Mouse (Mus musculus): ENCODE results near the gene Acsm4. TPM values are rescaled to one million over a fixed set of nuclear protein-coding genes. Genes with fewer than 3 reads are reported as not detected.

The Acsm4 gene
- polyA plus RNA-seq (2014; fragmentation: Nextera tagmentation; extraction: Ambion mirVana): not detected in 2 replicates

GRCm38 (mm10) chr7:119689726-119690125 is at the start of gene Acsm4:
Gene Acsm4 (plus strand): TSS chr7:119690026.
- H3K9me3 ChIP-seq (ENCODE audit: control insufficient read depth, low read length): no peaks in the 10 kb centered on the region
- 79% methylated on average over 5 of the region's 5 CpGs for WGBS
- no peak within 1 kb of the TSS for H3K27ac ChIP-seq (ENCODE audit: low read depth, low read length)
- no peaks in the 10 kb centered on the region for H3K36me3 ChIP-seq (ENCODE audit: control insufficient read depth, insufficient read depth, low read length)
- H3K9ac ChIP-seq (ENCODE audit: low read depth, low read length): no peak within 1 kb of the TSS
- no peak within 1 kb of the TSS for H3K4me3 ChIP-seq (ENCODE audit: low read length)
- no peak for ATAC-seq (ENCODE audit: low FRiP score, low TSS enrichment)
- no peak within 1 kb of the TSS for H3K4me2 ChIP-seq (replicated peaks; ENCODE audit: low read depth, low read length)
- no peaks in the 10 kb centered on the region for H3K4me1 ChIP-seq (ENCODE audit: control insufficient read depth, insufficient read depth, low read length)
- no peaks in the 10 kb centered on the region for H3K27me3 ChIP-seq (ENCODE audit: control insufficient read depth, insufficient read depth, low read length)

GRCm38 (mm10) chr7:119642307-119642706 is 47.5 kb upstream of the Acsm4 start:
- Histone ChIP-seq H3K9ac (ENCODE audit: low read depth, low read length) (no peak overlapping the region), H3K27me3 (ENCODE audit: control insufficient read depth, insufficient read depth, low read length) (no peaks in the 10 kb centered on the region), H3K4me2 (replicated peaks; ENCODE audit: low read depth, low read length) (no peak overlapping the region), H3K9me3 (ENCODE audit: control insufficient read depth, low read length) (no peaks in the 10 kb centered on the region), H3K4me3 (ENCODE audit: low read length) (no peak overlapping the region), H3K36me3 (ENCODE audit: control insufficient read depth, insufficient read depth, low read length) (no peaks in the 10 kb centered on the region), H3K27ac (ENCODE audit: low read depth, low read length) (no peak overlapping the region), H3K4me1 (ENCODE audit: control insufficient read depth, insufficient read depth, low read length) (no peaks in the 10 kb centered on the region)
- ATAC-seq (ENCODE audit: low FRiP score, low TSS enrichment): no peak
- WGBS: 78% methylated on average over 5 of the region's 5 CpGs

GRCm38 (mm10) chr7:119667893-119668292 is 21.9 kb upstream of the Acsm4 start:
- 88% methylated on average over 3 of the region's 3 CpGs for WGBS
- Histone ChIP-seq H3K36me3 (ENCODE audit: control insufficient read depth, insufficient read depth, low read length) (no peaks in the 10 kb centered on the region), H3K27ac (ENCODE audit: low read depth, low read length) (no peak overlapping the region), H3K9me3 (ENCODE audit: control insufficient read depth, low read length) (no peaks in the 10 kb centered on the region), H3K4me3 (ENCODE audit: low read length) (no peak overlapping the region), H3K9ac (ENCODE audit: low read depth, low read length) (no peak overlapping the region), H3K4me1 (ENCODE audit: control insufficient read depth, insufficient read depth, low read length) (no peaks in the 10 kb centered on the region), H3K27me3 (ENCODE audit: control insufficient read depth, insufficient read depth, low read length) (no peaks in the 10 kb centered on the region), H3K4me2 (replicated peaks; ENCODE audit: low read depth, low read length) (no peak overlapping the region)
- no peak for ATAC-seq (ENCODE audit: low FRiP score, low TSS enrichment)

- Histone ChIP-seq H3K4me2 (replicated peaks; ENCODE audit: low read depth, low read length) (no peak overlapping the region), H3K27me3 (ENCODE audit: control insufficient read depth, insufficient read depth, low read length) (no peaks in the 10 kb centered on the region), H3K9ac (ENCODE audit: low read depth, low read length) (no peak overlapping the region), H3K27ac (ENCODE audit: low read depth, low read length) (no peak overlapping the region), H3K4me1 (ENCODE audit: control insufficient read depth, insufficient read depth, low read length) (no peaks in the 10 kb centered on the region), H3K9me3 (ENCODE audit: control insufficient read depth, low read length) (no peaks in the 10 kb centered on the region), H3K36me3 (ENCODE audit: control insufficient read depth, insufficient read depth, low read length) (no peaks in the 10 kb centered on the region), H3K4me3 (ENCODE audit: low read length) (no peak overlapping the region)
- 66% methylated on average over 5 of the region's 5 CpGs for WGBS
- no peak for ATAC-seq (ENCODE audit: low FRiP score, low TSS enrichment)
These were observed 19.4 kb upstream of the Acsm4 start for GRCm38 (mm10) chr7:119670395-119670794.

- no peak overlapping the region for H3K4me2 ChIP-seq (replicated peaks; ENCODE audit: low read depth, low read length)
- ATAC-seq (ENCODE audit: low FRiP score, low TSS enrichment): no peak
- no peaks in the 10 kb centered on the region for H3K36me3 ChIP-seq (ENCODE audit: control insufficient read depth, insufficient read depth, low read length)
- H3K4me3 ChIP-seq (ENCODE audit: low read length): no peak overlapping the region
- H3K4me1 ChIP-seq (ENCODE audit: control insufficient read depth, insufficient read depth, low read length): no peaks in the 10 kb centered on the region
- no peak overlapping the region for H3K27ac ChIP-seq (ENCODE audit: low read depth, low read length)
- H3K27me3 ChIP-seq (ENCODE audit: control insufficient read depth, insufficient read depth, low read length): no peaks in the 10 kb centered on the region
- H3K9me3 ChIP-seq (ENCODE audit: control insufficient read depth, low read length): no peaks in the 10 kb centered on the region
- 46% methylated on average over 6 of the region's 6 CpGs for WGBS
- no peak overlapping the region for H3K9ac ChIP-seq (ENCODE audit: low read depth, low read length)
These were observed 18.9 kb upstream of the Acsm4 start for GRCm38 (mm10) chr7:119670925-119671324.

- Histone ChIP-seq H3K36me3 (ENCODE audit: control insufficient read depth, insufficient read depth, low read length) (no peaks in the 10 kb centered on the region), H3K9me3 (ENCODE audit: control insufficient read depth, low read length) (no peaks in the 10 kb centered on the region), H3K27ac (ENCODE audit: low read depth, low read length) (no peak overlapping the region), H3K4me2 (replicated peaks; ENCODE audit: low read depth, low read length) (no peak overlapping the region), H3K9ac (ENCODE audit: low read depth, low read length) (no peak overlapping the region), H3K27me3 (ENCODE audit: control insufficient read depth, insufficient read depth, low read length) (no peaks in the 10 kb centered on the region), H3K4me1 (ENCODE audit: control insufficient read depth, insufficient read depth, low read length) (no peaks in the 10 kb centered on the region), H3K4me3 (ENCODE audit: low read length) (no peak overlapping the region)
- 19% methylated on average over 6 of the region's 6 CpGs for WGBS
- peak; percentile 78 for ATAC-seq (ENCODE audit: low FRiP score, low TSS enrichment)
These were observed 16.4 kb upstream of the Acsm4 start for GRCm38 (mm10) chr7:119673465-119673864.

GRCm38 (mm10) chr7:119680107-119680506 is 9.7 kb upstream of the Acsm4 start:
- no peak overlapping the region for H3K9ac ChIP-seq (ENCODE audit: low read depth, low read length)
- H3K4me1 ChIP-seq (ENCODE audit: control insufficient read depth, insufficient read depth, low read length): no peaks in the 10 kb centered on the region
- H3K9me3 ChIP-seq (ENCODE audit: control insufficient read depth, low read length): no peaks in the 10 kb centered on the region
- H3K27ac ChIP-seq (ENCODE audit: low read depth, low read length): no peak overlapping the region
- 82% methylated on average over 8 of the region's 8 CpGs for WGBS
- H3K4me3 ChIP-seq (ENCODE audit: low read length): no peak overlapping the region
- ATAC-seq (ENCODE audit: low FRiP score, low TSS enrichment): no peak
- H3K4me2 ChIP-seq (replicated peaks; ENCODE audit: low read depth, low read length): no peak overlapping the region
- no peaks in the 10 kb centered on the region for H3K27me3 ChIP-seq (ENCODE audit: control insufficient read depth, insufficient read depth, low read length)
- H3K36me3 ChIP-seq (ENCODE audit: control insufficient read depth, insufficient read depth, low read length): no peaks in the 10 kb centered on the region

GRCm38 (mm10) chr7:119682699-119683098 is 7.1 kb upstream of the Acsm4 start:
- H3K36me3 ChIP-seq (ENCODE audit: control insufficient read depth, insufficient read depth, low read length): no peaks in the 10 kb centered on the region
- no peaks in the 10 kb centered on the region for H3K9me3 ChIP-seq (ENCODE audit: control insufficient read depth, low read length)
- H3K4me1 ChIP-seq (ENCODE audit: control insufficient read depth, insufficient read depth, low read length): no peaks in the 10 kb centered on the region
- no peak for ATAC-seq (ENCODE audit: low FRiP score, low TSS enrichment)
- no peaks in the 10 kb centered on the region for H3K27me3 ChIP-seq (ENCODE audit: control insufficient read depth, insufficient read depth, low read length)
- 74% methylated on average over 4 of the region's 4 CpGs for WGBS
- H3K27ac ChIP-seq (ENCODE audit: low read depth, low read length): no peak overlapping the region
- no peak overlapping the region for H3K4me3 ChIP-seq (ENCODE audit: low read length)
- no peak overlapping the region for H3K4me2 ChIP-seq (replicated peaks; ENCODE audit: low read depth, low read length)
- no peak overlapping the region for H3K9ac ChIP-seq (ENCODE audit: low read depth, low read length)

- H3K9me3 ChIP-seq (ENCODE audit: control insufficient read depth, low read length): no peaks in the 10 kb centered on the region
- ATAC-seq (ENCODE audit: low FRiP score, low TSS enrichment): no peak
- H3K27me3 ChIP-seq (ENCODE audit: control insufficient read depth, insufficient read depth, low read length): no peaks in the 10 kb centered on the region
- H3K4me2 ChIP-seq (replicated peaks; ENCODE audit: low read depth, low read length): no peak overlapping the region
- no peak overlapping the region for H3K27ac ChIP-seq (ENCODE audit: low read depth, low read length)
- no peak overlapping the region for H3K4me3 ChIP-seq (ENCODE audit: low read length)
- no peaks in the 10 kb centered on the region for H3K4me1 ChIP-seq (ENCODE audit: control insufficient read depth, insufficient read depth, low read length)
- WGBS: 80% methylated on average over 4 of the region's 4 CpGs
- no peaks in the 10 kb centered on the region for H3K36me3 ChIP-seq (ENCODE audit: control insufficient read depth, insufficient read depth, low read length)
- H3K9ac ChIP-seq (ENCODE audit: low read depth, low read length): no peak overlapping the region
These were observed 2.5 kb downstream of the Acsm4 start for GRCm38 (mm10) chr7:119692302-119692701.

GRCm38 (mm10) chr7:119694926-119695325 is 5.1 kb downstream of the Acsm4 start:
- no peaks in the 10 kb centered on the region for H3K9me3 ChIP-seq (ENCODE audit: control insufficient read depth, low read length)
- no peaks in the 10 kb centered on the region for H3K27me3 ChIP-seq (ENCODE audit: control insufficient read depth, insufficient read depth, low read length)
- no peak overlapping the region for H3K9ac ChIP-seq (ENCODE audit: low read depth, low read length)
- WGBS: 88% methylated on average over 1 of the region's 1 CpGs
- no peak overlapping the region for H3K4me2 ChIP-seq (replicated peaks; ENCODE audit: low read depth, low read length)
- no peak overlapping the region for H3K4me3 ChIP-seq (ENCODE audit: low read length)
- no peak for ATAC-seq (ENCODE audit: low FRiP score, low TSS enrichment)
- H3K4me1 ChIP-seq (ENCODE audit: control insufficient read depth, insufficient read depth, low read length): no peaks in the 10 kb centered on the region
- no peaks in the 10 kb centered on the region for H3K36me3 ChIP-seq (ENCODE audit: control insufficient read depth, insufficient read depth, low read length)
- no peak overlapping the region for H3K27ac ChIP-seq (ENCODE audit: low read depth, low read length)

Data from kidney, embryonic 14.5 days (tissue).